11 mouse cellular contexts compared by ENCODE assay signal in the genomic region with DNA sequence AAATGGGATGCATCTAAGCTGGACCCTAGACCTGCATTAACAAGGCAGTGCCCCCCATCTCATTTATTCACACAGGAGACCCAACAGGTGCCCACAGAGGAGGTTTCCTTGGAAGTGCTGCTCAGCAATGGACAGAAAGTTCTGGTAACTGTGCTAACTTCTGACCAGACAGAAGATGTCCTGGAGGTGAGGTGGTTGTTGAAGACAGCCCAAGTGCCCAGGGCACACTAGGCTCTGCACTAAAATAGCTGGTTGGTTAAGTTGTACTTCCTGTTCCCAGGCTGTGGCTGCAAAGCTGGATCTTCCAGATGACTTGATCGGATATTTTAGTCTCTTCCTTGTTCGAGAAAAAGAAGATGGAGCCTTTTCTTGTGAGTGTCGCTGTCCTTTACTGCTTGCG.
"Had no signal": no experiment of that assay in that cellular context is flagged by ENCODE, and none has a peak within 500 bp of the region (broad histone marks: within the 10 kb centered on the region; RNA-seq: fewer than 3 reads in every experiment).

No protein-coding gene starts in this region.

- H3K27ac ChIP-seq: liver, embryonic 13.5 days; midbrain, embryonic 13.5 days; stomach, embryonic 15.5 days had no signal

- ATAC-seq: midbrain, embryonic 13.5 days had no signal

- DNase-seq: kidney, adult 2 months; kidney, postnatal 10 days; kidney, postnatal 36 days; liver, embryonic 13.5 days; lung, adult 2 months; lung, postnatal 14 days; lung, postnatal 4 days; right cerebral cortex, postnatal 4 days; thymus, adult 18-20 months had no signal

- H3K4me2 ChIP-seq: midbrain, embryonic 13.5 days; stomach, embryonic 15.5 days had no signal

- H3K4me3 ChIP-seq: liver, embryonic 13.5 days; midbrain, embryonic 13.5 days; stomach, embryonic 15.5 days had no signal

- H3K27me3 ChIP-seq: liver, embryonic 13.5 days; midbrain, embryonic 13.5 days; stomach, embryonic 15.5 days had no signal

- H3K9me3 ChIP-seq: stomach, embryonic 15.5 days had no signal

- H3K9ac ChIP-seq: liver, embryonic 13.5 days; midbrain, embryonic 13.5 days; stomach, embryonic 15.5 days had no signal
